Comparison of ENCODE assay signal across 25 mouse cellular contexts in the genomic region with DNA sequence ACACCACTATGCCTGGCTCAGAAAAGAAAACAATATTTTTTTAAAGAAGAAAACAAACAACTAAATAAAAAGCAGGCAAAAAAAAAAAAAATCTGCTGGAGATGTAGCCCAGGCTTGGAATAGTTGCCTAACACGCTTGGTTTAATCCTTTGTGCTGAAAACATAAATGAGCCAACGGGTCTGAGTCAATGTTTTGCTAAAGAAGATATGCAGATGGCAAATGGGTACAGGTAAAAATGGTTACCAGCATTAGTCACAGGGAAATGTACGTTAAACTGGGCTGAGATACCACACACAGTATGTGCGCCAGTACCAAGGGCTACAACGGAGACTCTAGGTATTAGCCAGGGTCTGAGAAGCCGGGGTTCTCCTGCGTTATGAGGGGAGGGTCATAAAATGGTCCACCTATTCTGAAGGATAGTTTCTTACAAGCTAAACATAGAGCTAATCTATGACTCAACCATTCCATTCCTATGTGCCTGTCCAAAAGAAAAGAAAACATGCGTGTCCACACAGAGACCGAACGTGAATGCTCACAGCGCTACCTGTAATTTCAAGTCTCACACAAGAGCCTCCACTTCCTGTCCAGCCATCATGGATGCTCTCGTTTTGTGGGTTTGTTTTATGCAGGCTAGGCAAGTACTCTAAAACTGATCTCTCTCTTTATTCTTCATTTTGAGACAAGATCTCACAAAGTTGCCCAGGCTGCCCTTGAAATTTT. TPM values are rescaled to one million over a fixed set of nuclear protein-coding genes. Genes with fewer than 3 reads are reported as not detected.
"Had no signal": no experiment of that assay in that cellular context is flagged by ENCODE, and none has a peak within 500 bp of the region (broad histone marks: within the 10 kb centered on the region; RNA-seq: fewer than 3 reads in every experiment).

No protein-coding gene starts in this region.

- H3K27ac ChIP-seq: gastrocnemius, adult 2 months; heart, embryonic 10.5 days; hindbrain, embryonic 10.5 days; hindbrain, embryonic 12.5 days; hindbrain, embryonic 14.5 days; intestine, embryonic 15.5 days; layer of hippocampus, adult 2 months; left cerebral cortex, adult 2 months; limb, embryonic 10.5 days; limb, embryonic 12.5 days had no signal

- H3K4me3 ChIP-seq: gastrocnemius, adult 2 months; heart, embryonic 10.5 days; heart, embryonic 12.5 days; hindbrain, embryonic 10.5 days; hindbrain, embryonic 12.5 days; intestine, embryonic 15.5 days; layer of hippocampus, adult 2 months; left cerebral cortex, adult 2 months; limb, embryonic 10.5 days; limb, embryonic 12.5 days had no signal

- H3K36me3 ChIP-seq: heart, embryonic 10.5 days; heart, embryonic 12.5 days; hindbrain, embryonic 10.5 days; hindbrain, embryonic 12.5 days; intestine, embryonic 15.5 days; limb, embryonic 10.5 days; limb, embryonic 12.5 days had no signal

- DNase-seq: gastrocnemius, adult 2 months; gastrocnemius, postnatal 10 days; gastrocnemius, postnatal 25 days; heart, adult 18-20 months; heart, postnatal 10 days; heart, postnatal 4 days; kidney, adult 18-20 months; kidney, adult 8-10 months; kidney, postnatal 10 days; kidney, postnatal 25 days; kidney, postnatal 4 days; liver had no signal

- ATAC-seq: hindbrain, embryonic 16.5 days; inflammation-experienced regulatory T-cells, adult 6 months; intestine, embryonic 15.5 days; intestine, postnatal 0 days had no signal

- H3K4me1 ChIP-seq: hindbrain, embryonic 12.5 days; intestine, embryonic 15.5 days had no signal

- H3K9me3 ChIP-seq: heart, embryonic 10.5 days; hindbrain, embryonic 10.5 days; hindbrain, embryonic 12.5 days; intestine, embryonic 15.5 days; limb, embryonic 10.5 days had no signal

- H3K27me3 ChIP-seq: heart, embryonic 12.5 days; hindbrain, embryonic 12.5 days; intestine, embryonic 15.5 days had no signal

RNA-seq across cellular contexts. Expression of a gene that starts 36.1 kb away (rescaled TPM):
- polyA plus RNA-seq: inflammation-experienced regulatory T-cells, adult 6 months had no signal

RNA-seq across cellular contexts. Expression of a gene that starts 37.1 kb away (rescaled TPM):
- polyA plus RNA-seq: inflammation-experienced regulatory T-cells, adult 6 months had no signal
